Mouse (Mus musculus) liver, embryonic 12.5 days (tissue): Measurements from ENCODE around the gene Aldh1a3. TPM values are rescaled to one million over a fixed set of nuclear protein-coding genes. Genes with fewer than 3 reads are reported as not detected.

Experiments used
- ATAC-seq: fragments of 200-750 bp; cut with Nextera tagmentation; 2 replicates; pipeline ENCODE4 v1.8.0; 2017; ENCODE audit warnings: moderate number of reproducible peaks, mild to moderate bottlenecking, moderate library complexity
- H3K27ac ChIP-seq: fragments of 300-500 bp; sonication (generic); 2 replicates; pipeline ENCODE4 v1.5.1; 2016; ENCODE audit warnings: mild to moderate bottlenecking
- H3K27me3 ChIP-seq: fragments of 300-500 bp; sonication (generic); replicated peaks from 2 replicates; pipeline ENCODE4 v1.6.1; 2016; ENCODE audit warnings: mild to moderate bottlenecking, moderate library complexity
- H3K36me3 ChIP-seq: fragments of 300-500 bp; sonication (generic); 2 replicates; pipeline ENCODE4 v1.6.1; 2016; ENCODE audit warnings: mild to moderate bottlenecking, moderate library complexity
- H3K4me1 ChIP-seq: fragments of 300-500 bp; sonication (generic); 2 replicates; pipeline ENCODE4 v1.6.1; 2016
- H3K4me2 ChIP-seq: fragments of 300-500 bp; sonication (generic); 2 replicates; pipeline ENCODE4 v1.6.1; 2016; ENCODE audit warnings: mild to moderate bottlenecking, moderate library complexity
- H3K4me3 ChIP-seq: fragments of 300-500 bp; sonication (generic); 2 replicates; pipeline ENCODE4 v1.5.1; 2016; ENCODE audit warnings: mild to moderate bottlenecking, moderate library complexity
- H3K9ac ChIP-seq: fragments of 300-500 bp; sonication (generic); 2 replicates; pipeline ENCODE4 v1.6.1; 2016; ENCODE audit warnings: mild to moderate bottlenecking, moderate library complexity
- H3K9me3 ChIP-seq: fragments of 300-500 bp; sonication (generic); replicated peaks from 2 replicates; pipeline ENCODE4 v1.6.1; 2016; ENCODE audit warnings: mild to moderate bottlenecking, moderate library complexity
- WGBS: fragments of 180-500 bp; shearing (Covaris S2); methylation state at CpG from one replicate; pipeline ENCODE4 v1.1.7; 2016; ENCODE audit not compliant: insufficient replicate concordance; 5-methylcytosine and 5-hydroxymethylcytosine counted together
- polyA plus RNA-seq: library from polyadenylated mRNA; unstranded; fragments of >200 nt; fragmentation: Nextera tagmentation; extraction: Ambion mirVana; gene quantifications from 2 replicates; pipeline ENCODE4 v1.2.1, GENCODE M21; 2016

Gene Aldh1a3
- polyA plus RNA-seq, 1 experiment from 2014 or later = 2.0 TPM

- H3K4me3 ChIP-seq = no peak overlapping the region
- H3K9ac ChIP-seq = no peak overlapping the region
- 30% methylated on average over 11 of the region's 11 CpGs for WGBS
- H3K27me3 ChIP-seq = no peaks in the 10 kb centered on the region
- no peak overlapping the region for H3K4me2 ChIP-seq
- no peaks in the 10 kb centered on the region for H3K36me3 ChIP-seq
- H3K27ac ChIP-seq = no peak overlapping the region
- peaks cover 6% of the 10 kb centered on the region for H3K4me1 ChIP-seq
- H3K9me3 ChIP-seq = no peaks in the 10 kb centered on the region
- ATAC-seq = no peak
Measured at GRCm38 (mm10) chr7:66445117-66445905, 18.0 kb upstream of the Aldh1a3 start.

DNA sequence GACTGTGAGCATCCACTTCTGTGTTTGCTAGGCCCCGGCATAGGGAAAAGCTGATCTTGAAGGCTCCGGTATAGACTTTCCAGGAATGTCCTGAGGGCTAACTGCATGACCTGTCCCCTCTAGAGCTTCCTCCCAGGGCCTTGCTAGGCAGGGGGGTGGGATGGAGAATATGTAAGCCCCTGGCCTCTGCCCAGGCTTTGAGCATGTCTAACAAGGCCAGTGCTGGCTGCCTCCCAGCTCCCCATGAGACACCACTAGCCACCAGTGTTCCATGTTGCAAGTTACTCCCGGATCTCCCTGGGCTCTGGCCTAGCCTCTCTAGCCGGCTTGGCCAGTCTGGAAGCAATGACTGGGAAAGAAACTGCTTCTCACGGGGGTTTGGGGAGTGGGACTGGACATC lies 17.4 kb upstream of the Aldh1a3 start:
- Histone ChIP-seq H3K36me3 (no peaks in the 10 kb centered on the region), H3K4me1 (peaks cover under 1% of the 10 kb centered on the region), H3K27ac (no peak overlapping the region), H3K27me3 (no peaks in the 10 kb centered on the region), H3K9me3 (no peaks in the 10 kb centered on the region), H3K4me3 (no peak overlapping the region), H3K4me2 (no peak overlapping the region), H3K9ac (no peak overlapping the region)
- WGBS = 53% methylated on average over 5 of the region's 5 CpGs
- ATAC-seq = no peak

DNA sequence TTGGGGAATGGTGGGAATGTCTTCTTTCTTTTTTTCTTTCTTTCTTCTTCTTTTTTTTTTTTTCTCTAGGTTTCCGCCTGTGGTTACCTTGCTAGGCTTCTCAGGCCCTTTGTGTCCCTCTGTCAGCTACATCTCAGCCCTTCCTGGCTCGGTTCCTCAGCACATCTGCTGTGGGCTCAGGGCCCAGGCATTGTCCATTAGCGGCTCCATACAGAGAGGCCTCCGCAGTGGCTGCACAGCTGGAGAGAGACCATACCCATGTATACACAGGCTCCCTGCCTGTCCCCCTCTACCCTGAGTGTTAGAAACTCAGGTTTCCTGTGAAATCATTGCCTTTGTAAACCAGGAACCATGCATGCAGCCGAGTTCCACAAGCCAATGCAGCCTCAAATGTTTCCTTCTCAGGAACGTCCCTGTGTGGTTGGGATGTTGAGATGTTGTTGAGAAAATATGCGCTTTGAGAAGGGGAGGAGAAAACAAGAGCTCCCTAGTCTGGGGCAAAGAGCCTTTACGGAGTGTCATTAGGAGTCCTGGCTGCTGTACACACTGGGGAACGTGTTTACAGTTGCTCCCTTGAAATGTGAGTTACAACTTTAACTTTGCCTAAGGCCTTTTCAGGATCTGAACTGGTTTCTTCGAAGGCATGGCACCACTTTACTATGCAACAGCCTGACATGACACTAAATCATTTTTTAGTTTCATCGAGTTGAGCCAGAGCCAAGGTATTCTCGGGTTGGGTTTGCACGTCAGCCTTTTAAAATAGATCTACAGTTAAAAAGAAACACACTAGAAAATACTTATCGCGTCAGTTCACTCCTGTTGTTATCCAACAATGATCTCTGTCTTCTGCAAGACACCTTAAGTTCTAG lies 15.4 kb upstream of the Aldh1a3 start:
- Histone ChIP-seq H3K9me3 (no peaks in the 10 kb centered on the region), H3K36me3 (no peaks in the 10 kb centered on the region), H3K27me3 (no peaks in the 10 kb centered on the region), H3K4me3 (no peak overlapping the region), H3K9ac (no peak overlapping the region), H3K4me1 (no peaks in the 10 kb centered on the region; the same call in 1 of the 2 replicates), H3K27ac (no peak overlapping the region), H3K4me2 (no peak overlapping the region)
- WGBS = 61% methylated on average over 15 of the region's 15 CpGs
- no peak for ATAC-seq

DNA sequence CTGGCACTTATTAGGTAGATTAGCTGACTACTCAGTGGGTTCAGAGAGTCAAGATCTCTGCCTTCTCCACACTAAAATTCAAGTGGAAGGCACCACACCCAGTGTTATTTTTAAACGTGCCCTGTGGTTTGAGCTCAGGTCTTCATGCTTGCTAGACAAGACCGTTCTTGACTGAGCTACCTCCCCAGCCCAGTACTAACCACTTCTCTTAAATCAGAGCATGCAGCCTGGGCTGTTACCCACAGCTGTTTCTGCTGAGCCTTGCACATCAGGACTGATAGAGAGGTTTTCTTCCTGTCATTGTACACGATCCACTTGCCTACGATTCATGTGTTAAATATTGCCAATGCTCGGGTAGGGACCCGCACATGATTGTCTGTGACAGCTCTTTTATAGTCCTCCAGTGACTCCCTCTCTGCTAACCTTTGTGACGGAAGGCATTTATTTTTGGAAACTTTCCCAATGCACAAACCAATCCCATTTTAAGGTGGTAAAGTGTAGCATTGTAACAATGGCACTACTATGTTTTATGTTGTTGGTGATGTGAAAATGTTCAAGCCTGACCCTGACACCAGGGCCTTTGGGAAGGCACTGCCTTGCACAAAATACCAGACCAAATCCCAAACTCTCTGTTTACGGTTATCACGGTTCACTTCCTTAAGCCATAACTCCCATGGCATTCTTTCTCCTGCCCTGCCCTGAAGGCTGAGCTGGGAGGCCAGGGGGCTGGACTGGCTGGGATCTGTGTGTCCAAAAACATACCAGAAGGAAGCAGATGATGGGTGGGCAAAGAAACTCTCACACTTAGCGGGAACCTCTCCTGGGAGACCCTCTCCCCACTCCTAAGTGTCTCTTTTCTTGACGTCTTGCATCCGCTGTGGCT lies 11.7 kb upstream of the Aldh1a3 start:
- no peak overlapping the region for H3K27ac ChIP-seq
- ATAC-seq = no peak
- WGBS = 47% methylated on average over 12 of the region's 12 CpGs

GRCm38 (mm10) chr7:66434453-66434935 lies 7.2 kb upstream of the Aldh1a3 start:
- no peak overlapping the region for H3K4me3 ChIP-seq
- no peak overlapping the region for H3K27ac ChIP-seq
- 40% methylated on average over 10 of the region's 10 CpGs for WGBS
- H3K4me1 ChIP-seq = no peaks in the 10 kb centered on the region
- H3K36me3 ChIP-seq = no peaks in the 10 kb centered on the region
- no peaks in the 10 kb centered on the region for H3K9me3 ChIP-seq
- no peak for ATAC-seq
- H3K9ac ChIP-seq = no peak overlapping the region
- no peak overlapping the region for H3K4me2 ChIP-seq
- peaks cover 13% of the 10 kb centered on the region for H3K27me3 ChIP-seq

More for the DNA sequence above, 11.7 kb upstream of the Aldh1a3 start:
- Histone ChIP-seq H3K4me1 (no peaks in the 10 kb centered on the region; the same call in 1 of the 2 replicates), H3K27me3 (no peaks in the 10 kb centered on the region), H3K9ac (no peak overlapping the region), H3K36me3 (no peaks in the 10 kb centered on the region), H3K4me2 (no peak overlapping the region), H3K4me3 (no peak overlapping the region), H3K9me3 (no peaks in the 10 kb centered on the region)

- Histone ChIP-seq H3K27ac (no peak overlapping the region), H3K4me3 (peak overlapping the region; percentile 41), H3K9ac (no peak overlapping the region), H3K4me2 (peak overlapping the region; percentile 61), H3K27me3 (peaks cover 69% of the 10 kb centered on the region), H3K4me1 (peaks cover 9% of the 10 kb centered on the region; the same call in 1 of the 2 replicates), H3K9me3 (no peaks in the 10 kb centered on the region), H3K36me3 (no peaks in the 10 kb centered on the region)
- 3% methylated on average over 23 of the region's 23 CpGs for WGBS
- ATAC-seq = peak; percentile 24; the same call in 1 of the 2 replicates
Measured at GRCm38 (mm10) chr7:66427053-66427436, 272 bp downstream of the Aldh1a3 start.

GRCm38 (mm10) chr7:66421903-66422302 lies 5.4 kb downstream of the Aldh1a3 start:
- no peaks in the 10 kb centered on the region for H3K36me3 ChIP-seq
- no peaks in the 10 kb centered on the region for H3K9me3 ChIP-seq
- H3K4me1 ChIP-seq = peaks cover 3% of the 10 kb centered on the region; the same call in 1 of the 2 replicates
- H3K27ac ChIP-seq = no peak overlapping the region
- WGBS = 55% methylated on average over 8 of the region's 8 CpGs
- peaks cover 42% of the 10 kb centered on the region for H3K27me3 ChIP-seq
- ATAC-seq = no peak
- H3K4me3 ChIP-seq = no peak overlapping the region
- H3K9ac ChIP-seq = no peak overlapping the region
- H3K4me2 ChIP-seq = no peak overlapping the region

DNA sequence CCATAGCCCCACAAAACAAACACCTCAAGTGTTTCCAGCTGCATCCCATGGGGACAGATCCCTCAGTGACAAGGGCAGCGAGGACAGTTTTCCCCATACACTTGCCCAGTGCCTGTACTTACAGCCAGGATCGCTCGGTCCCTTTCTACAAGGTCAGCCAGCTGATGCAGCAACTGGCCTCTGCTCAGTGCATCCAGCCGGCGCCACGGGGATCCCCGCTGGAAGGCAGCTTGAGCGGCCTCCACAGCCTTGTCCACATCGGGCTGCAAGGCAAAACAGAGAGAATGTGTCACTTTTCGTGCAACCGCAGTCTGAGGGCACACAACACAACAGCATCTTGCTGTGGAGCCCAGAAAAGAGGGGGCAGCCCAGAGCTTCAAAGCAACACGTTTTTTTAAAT lies 8.3 kb downstream of the Aldh1a3 start:
- no peaks in the 10 kb centered on the region for H3K9me3 ChIP-seq
- no peak for ATAC-seq
- H3K27me3 ChIP-seq = peaks cover 13% of the 10 kb centered on the region
- H3K4me3 ChIP-seq = no peak overlapping the region
- no peak overlapping the region for H3K9ac ChIP-seq
- no peaks in the 10 kb centered on the region for H3K4me1 ChIP-seq
- H3K4me2 ChIP-seq = no peak overlapping the region
- H3K36me3 ChIP-seq = no peaks in the 10 kb centered on the region
- no peak overlapping the region for H3K27ac ChIP-seq
- WGBS = 52% methylated on average over 12 of the region's 12 CpGs

DNA sequence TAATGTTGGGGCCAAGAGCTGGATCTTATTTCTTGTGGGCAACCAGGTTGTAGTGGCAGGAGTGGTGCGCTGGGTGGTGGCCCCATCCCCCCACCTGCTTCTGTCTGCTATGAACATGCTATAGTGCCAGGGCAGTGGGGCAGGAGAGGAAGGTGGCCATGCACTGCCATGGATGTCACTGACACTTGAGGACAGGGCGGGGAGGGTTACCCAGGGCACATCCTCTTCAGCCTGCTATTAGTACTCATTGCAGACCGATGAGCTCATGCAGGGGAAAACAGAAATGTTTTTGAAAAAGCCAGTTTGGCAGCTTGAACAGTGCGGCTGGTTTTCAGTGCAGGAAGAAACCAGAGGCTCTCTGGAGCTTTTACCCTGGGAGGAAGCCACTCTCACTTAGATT lies 10.5 kb downstream of the Aldh1a3 start:
- Histone ChIP-seq H3K36me3 (no peaks in the 10 kb centered on the region), H3K4me1 (no peaks in the 10 kb centered on the region), H3K4me3 (no peak overlapping the region), H3K27me3 (peaks cover 15% of the 10 kb centered on the region; the same call in 1 of the 2 replicates), H3K9ac (no peak overlapping the region), H3K4me2 (no peak overlapping the region), H3K27ac (no peak overlapping the region), H3K9me3 (no peaks in the 10 kb centered on the region)
- no peak for ATAC-seq
- WGBS = 69% methylated on average over 4 of the region's 4 CpGs

DNA sequence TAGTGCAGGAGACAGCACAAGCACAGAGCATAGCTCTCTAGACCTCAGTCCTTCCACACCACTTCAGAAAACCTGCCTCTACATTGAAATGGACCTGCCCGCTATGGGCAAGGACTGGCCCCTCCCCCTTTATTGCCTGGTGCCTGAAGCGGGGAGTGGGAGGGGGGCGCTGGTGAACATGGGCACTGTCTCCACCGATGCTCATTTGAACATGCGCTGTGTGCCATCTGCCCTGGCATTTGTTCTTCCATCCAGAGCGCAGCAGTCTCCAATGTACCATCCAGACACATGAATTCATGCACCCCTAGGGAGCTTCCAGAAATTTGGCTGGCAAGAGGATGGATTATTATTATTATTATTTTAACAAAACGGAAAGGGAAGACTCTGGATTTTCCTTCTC lies 14.2 kb downstream of the Aldh1a3 start:
- no peak overlapping the region for H3K4me2 ChIP-seq
- H3K9ac ChIP-seq = no peak overlapping the region
- H3K4me3 ChIP-seq = no peak overlapping the region
- H3K4me1 ChIP-seq = no peaks in the 10 kb centered on the region
- no peaks in the 10 kb centered on the region for H3K36me3 ChIP-seq
- 78% methylated on average over 7 of the region's 7 CpGs for WGBS
- peaks cover 14% of the 10 kb centered on the region for H3K27me3 ChIP-seq
- H3K27ac ChIP-seq = no peak overlapping the region
- no peak for ATAC-seq
- H3K9me3 ChIP-seq = no peaks in the 10 kb centered on the region

DNA sequence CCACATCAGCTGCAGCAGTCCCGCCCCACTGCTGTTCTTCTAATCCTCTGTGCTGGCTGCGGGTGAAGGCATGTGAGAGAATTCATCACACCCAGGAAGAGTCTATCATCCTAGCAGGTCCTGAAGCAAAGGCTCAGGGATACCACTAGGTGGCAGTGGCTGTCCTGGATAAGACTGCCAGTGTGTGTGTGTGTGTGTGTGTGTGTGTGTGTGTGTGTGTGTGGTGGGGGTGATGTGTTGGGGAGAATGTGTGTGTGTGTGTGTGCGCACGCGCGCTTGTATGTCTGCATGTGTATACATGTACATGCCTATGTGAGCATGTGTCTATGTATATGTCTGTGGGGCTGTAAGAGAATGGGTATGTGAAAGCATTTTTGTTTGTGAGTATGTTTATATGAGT lies 17.9 kb downstream of the Aldh1a3 start:
- H3K9me3 ChIP-seq = no peaks in the 10 kb centered on the region
- H3K36me3 ChIP-seq = no peaks in the 10 kb centered on the region
- H3K9ac ChIP-seq = no peak overlapping the region
- H3K4me3 ChIP-seq = no peak overlapping the region
- 65% methylated on average over 6 of the region's 6 CpGs for WGBS
- peaks cover 12% of the 10 kb centered on the region for H3K4me1 ChIP-seq
- no peak for ATAC-seq
- H3K27me3 ChIP-seq = peaks cover 21% of the 10 kb centered on the region; the same call in 1 of the 2 replicates
- no peak overlapping the region for H3K4me2 ChIP-seq
- no peak overlapping the region for H3K27ac ChIP-seq
